Mouse (Mus musculus) heart, postnatal 10 days (tissue): ENCODE data around the gene Rbfox3. TPM values are rescaled to one million over a fixed set of nuclear protein-coding genes. Genes with fewer than 3 reads are reported as not detected.

ENCODE experiments used
- DNase-seq, 2 experiments: peaks; one replicate each; pipeline ENCODE4 v3.0.0; 2021
- intact Hi-C: fragments of 180-260 bp; cut with DNase I; formaldehyde crosslinking; loops from one replicate; pipeline ENCODE4 v1.15.1; 2025
- total RNA-seq, 2 experiments: library from RNA; stranded (reverse); gene quantifications; 2 replicates each; pipeline ENCODE4 v1.2.3; 2021

Gene Rbfox3
- total RNA-seq, 2 experiments from 2014 or later: 0.36 TPM; not detected in 1

DNA sequence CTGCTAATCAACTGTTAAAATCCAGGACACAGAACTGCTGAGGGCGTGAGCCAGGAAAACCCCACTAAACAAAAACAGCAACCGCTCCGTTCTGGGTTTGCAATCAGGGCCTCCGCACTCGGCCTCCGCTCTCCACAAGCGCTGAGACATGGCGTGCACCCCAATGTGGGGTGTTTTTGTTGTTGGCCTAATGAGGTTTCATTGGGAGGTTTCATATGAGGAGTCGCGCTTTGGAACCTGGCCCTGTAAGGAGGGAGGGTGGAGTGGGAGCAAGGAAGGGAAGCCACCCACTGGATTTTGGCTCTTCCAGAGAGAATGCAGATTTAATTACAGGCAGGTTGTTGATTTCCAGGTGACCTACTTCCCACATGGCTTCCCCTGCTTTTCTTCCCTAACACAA, 230.7 kb downstream of the Rbfox3 start:
- intact Hi-C loops: no loop called here

DNA sequence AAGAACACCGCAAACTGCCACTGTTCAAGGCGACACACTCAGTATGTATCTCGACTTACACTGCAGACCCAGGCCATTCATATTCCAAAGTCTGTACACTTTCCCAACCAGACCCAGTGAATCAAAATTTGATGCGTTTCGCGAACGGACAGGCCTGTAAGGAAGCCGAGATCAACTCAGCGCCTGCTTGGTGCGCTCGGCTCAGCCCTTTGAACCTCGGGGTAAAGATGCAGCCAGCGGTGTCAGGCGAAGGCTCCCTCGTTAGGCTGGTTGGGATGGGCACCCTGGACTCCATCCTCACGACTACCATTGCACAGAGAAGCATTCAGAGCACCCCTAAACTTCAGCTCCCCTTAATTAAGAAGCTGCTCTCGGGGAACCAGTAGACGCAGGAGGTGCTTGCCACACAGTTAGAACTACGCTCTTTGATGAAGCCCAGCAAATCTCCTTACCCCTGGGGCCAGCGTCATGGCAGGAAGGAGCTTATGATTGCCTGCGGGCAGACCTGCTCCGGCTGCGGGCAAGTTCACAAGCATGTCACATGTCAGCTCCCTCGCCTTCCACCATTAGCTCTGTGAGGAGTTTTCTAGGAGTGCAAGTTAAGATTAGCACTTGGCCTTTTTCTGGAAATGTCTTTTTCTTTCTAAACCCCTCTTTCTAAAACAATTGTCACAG, 231.5 kb downstream of the Rbfox3 start:
- DNase-seq: no peak
- intact Hi-C loops: no loop called here

More for the DNA sequence above, 230.7 kb downstream of the Rbfox3 start:
- no peak for DNase-seq

DNA sequence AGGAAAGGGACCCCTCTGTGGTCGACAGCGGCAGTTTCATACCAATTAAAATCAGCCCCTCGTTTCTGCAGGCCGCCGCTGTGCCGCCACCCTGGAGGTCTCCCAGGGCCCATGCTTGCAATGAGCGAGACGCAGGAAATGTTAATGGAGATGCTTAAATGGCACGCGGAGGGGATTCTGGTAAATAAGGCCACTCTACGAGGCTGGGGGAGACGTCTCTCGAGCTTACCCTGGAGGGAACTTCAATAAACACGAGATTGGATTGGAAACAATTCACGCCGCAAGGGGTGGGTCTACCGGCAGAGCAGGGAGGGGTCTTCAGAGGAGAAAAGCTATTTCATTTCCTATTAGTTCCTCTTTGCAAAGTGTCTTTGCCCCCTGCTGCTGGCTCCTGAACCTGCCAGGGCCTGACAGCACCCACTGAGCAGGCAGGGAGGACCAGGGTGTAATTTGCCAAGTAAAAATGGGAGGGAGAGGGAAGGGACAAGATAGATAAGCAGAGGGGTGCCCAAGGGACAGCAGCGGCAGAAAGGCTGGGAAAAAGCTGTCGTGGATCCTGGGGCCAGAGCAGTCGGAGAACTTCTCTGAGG, 232.8 kb downstream of the Rbfox3 start:
- DNase-seq: no peak
- intact Hi-C loops: no loop called here

GRCm38 (mm10) chr11:118677277-118677676, 234.1 kb downstream of the Rbfox3 start:
- intact Hi-C loops: no loop called here

DNA sequence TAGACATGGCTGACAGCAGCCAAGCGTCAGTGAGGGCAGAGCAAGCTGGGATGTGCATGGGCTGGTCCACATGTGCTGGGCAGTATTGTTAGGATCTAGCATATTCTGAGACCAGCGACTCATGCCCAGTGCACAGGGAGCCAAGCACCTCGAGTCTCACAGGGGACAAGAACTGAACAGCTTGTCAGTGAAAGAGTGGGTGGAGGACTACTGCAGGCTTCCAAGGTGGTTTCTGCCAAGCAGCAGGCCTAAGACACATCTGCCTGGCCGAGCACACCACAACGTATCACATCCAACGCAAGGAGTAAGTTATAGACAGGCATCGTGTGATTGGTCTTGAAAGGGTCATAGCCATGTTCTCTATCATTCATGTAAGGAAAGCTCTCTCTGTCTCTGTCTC, 235.0 kb downstream of the Rbfox3 start:
- intact Hi-C loops: no loop called here
- DNase-seq: no peak

More at GRCm38 (mm10) chr11:118677277-118677676, 234.1 kb downstream of the Rbfox3 start:
- no peak for DNase-seq

DNA sequence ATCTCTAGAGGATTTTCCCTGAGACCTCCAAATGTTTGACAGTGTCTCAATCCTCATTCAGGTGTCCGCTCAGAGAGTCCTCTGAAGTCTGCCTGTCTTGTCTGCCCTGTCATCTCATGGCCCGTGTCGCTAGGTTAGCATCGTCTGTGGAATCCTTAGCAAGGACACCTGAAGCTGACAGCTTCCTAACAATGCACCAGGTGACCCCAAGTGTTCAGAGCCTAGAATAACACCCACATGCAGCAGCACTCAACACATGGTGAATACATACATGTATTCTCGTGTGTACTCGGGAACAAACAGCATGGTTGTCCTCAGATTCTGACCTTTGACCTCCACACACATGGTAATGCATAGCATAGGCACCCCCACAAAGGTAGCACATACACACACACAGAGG, 239.4 kb downstream of the Rbfox3 start:
- intact Hi-C loops: no loop called here
- DNase-seq: no peak

- DNase-seq: no peak
- intact Hi-C loops: no loop called here
Measured at GRCm38 (mm10) chr11:118671216-118671615, 240.2 kb downstream of the Rbfox3 start.

GRCm38 (mm10) chr11:118669820-118670219, 241.6 kb downstream of the Rbfox3 start:
- intact Hi-C loops: no loop called here
- DNase-seq: peak; percentile 50 to 63

DNA sequence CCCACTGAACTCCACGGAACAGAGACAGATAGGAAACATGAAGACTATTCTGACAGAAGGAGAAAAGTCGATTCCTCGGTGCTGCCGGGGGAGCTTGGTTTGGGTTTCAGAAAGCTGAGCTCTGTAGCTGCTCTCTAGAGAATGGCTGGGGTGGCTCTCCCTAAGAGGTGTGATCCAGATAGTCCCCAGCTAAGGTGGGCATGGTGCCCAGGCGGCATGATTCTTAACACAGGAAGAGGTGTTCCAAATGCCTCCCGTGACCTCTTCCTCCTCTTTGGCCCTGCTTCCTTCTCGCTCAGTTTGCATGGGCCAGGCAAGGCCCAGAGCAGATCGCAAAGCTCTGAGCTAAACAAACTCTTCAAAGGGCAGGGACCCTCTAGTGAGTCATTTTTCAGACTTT, 243.0 kb downstream of the Rbfox3 start:
- peak; percentile 10 to 25 for DNase-seq
- intact Hi-C loops: no loop called here

DNA sequence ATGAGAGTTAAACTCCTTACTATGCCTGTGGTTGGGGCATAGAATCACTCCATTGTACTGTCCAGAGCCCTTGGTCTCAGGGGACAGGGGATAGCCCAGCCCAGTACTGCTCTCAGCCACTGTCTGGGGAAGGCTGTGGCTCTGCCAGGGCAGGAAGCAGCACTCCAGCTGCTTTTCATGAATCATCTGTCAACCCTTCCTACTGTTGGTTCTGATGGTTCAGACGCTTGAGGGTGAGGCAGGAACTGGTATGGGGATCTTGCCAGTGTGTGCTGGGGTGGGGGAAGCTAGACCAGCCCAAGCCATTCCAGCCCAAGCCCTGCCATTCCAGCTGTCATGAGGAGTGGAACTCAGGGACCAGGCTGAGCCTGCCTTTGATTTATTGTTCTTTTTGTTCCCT, 243.5 kb downstream of the Rbfox3 start:
- peak; percentile 17 to 25 for DNase-seq
- intact Hi-C loops: no loop called here

GRCm38 (mm10) chr11:118666172-118666571, 245.2 kb downstream of the Rbfox3 start:
- no peak for DNase-seq
- intact Hi-C loops: no loop called here

GRCm38 (mm10) chr11:118663305-118663704, 248.1 kb downstream of the Rbfox3 start:
- peak; percentile 14 to 22 for DNase-seq
- intact Hi-C loops: no loop called here

DNA sequence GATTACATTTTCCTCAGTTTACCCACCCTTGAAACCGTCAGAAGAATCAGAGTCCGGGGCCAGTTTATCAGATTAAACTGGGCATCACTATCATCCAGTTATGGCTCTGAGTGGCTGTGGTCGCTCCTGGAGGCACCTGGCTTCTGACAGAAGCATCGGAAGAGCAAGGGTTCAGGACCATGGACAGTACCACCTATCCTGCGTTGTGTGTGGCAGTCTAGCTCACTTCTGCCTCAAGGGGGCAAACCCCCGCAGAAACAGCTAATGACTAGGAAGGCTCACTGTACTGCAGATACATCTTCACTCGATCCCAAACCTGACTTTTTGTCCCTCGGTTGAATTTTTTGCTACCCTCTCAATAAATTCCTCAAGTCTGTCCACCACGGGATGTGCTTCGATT, 252.1 kb downstream of the Rbfox3 start:
- peak; percentile 29 to 55 for DNase-seq
- intact Hi-C loops: no loop called here

- intact Hi-C loops: no loop called here
- no peak for DNase-seq
Measured at GRCm38 (mm10) chr11:118655833-118656232, 255.6 kb downstream of the Rbfox3 start.

GRCm38 (mm10) chr11:118653521-118654318, 257.7 kb downstream of the Rbfox3 start:
- intact Hi-C loops: no loop called here
- no peak for DNase-seq

GRCm38 (mm10) chr11:118652401-118653240, 258.8 kb downstream of the Rbfox3 start:
- intact Hi-C loops: no loop called here
- DNase-seq: no peak

DNA sequence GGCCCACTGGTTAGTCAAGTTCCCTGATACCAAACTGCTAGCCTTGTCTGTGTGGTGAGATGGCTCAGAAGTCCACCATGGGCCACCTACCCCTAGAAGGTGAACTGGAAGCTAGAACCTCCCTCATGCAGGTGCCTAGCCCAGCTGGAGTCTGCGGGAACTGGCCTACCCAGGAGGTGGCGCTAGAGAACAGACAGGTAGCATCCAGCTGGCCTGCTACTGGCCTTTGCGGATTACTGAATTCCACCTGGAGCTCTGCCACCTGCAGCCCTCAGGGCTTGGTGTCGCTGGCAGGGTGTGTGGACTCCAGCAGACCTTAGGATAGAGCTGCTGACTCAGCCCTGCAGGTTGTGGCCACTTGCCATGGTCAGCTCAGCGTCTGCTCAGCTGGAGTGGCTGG, 263.0 kb downstream of the Rbfox3 start:
- DNase-seq: peak; percentile 48 to 67
- intact Hi-C loops: loop anchor here (1.0 kb wide), 1 partner anchor 91 kb away; no protein-coding TSS in a partner anchor

DNA sequence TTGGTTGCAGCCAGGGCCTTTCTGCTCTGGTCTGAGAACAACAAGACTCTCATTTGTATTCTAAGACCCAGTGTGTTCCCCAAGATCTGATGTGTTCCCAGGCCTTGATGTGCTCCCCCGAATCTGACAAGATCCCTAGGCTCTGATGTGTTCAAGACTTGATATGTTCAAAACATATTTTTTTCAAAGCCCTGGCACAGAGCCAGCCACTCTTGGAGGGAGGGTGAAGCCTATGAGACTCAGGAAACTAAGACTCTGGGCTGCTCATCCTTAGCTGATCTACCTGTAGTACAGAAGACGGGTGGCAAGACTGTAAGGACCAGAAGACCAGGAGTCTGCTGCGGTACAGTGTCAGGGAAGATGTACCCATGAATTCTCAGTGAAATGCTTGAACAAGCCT, 264.5 kb downstream of the Rbfox3 start:
- DNase-seq: no peak
- intact Hi-C loops: no loop called here

GRCm38 (mm10) chr11:118645158-118645557, 266.2 kb downstream of the Rbfox3 start:
- no peak for DNase-seq
- intact Hi-C loops: no loop called here

DNA sequence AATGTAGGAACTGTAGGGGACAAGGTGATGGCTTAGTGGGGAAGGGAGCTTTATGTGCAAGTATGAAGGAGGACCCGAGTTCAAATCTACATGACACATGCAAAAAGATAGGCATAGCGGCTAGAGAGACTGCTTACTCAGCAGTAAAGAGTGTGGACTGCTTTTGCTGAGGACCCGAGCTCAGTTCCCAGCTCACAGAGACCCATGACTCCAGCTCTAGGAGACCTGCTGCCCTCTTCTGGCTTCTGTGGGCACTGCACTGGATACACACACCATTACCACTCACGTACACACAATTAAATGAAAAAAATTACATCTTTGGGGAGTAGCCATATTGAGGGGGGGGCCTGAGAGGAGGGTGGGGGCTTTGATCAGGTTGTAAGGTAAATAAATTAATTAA, 270.7 kb downstream of the Rbfox3 start:
- DNase-seq: no peak
- intact Hi-C loops: no loop called here

DNA sequence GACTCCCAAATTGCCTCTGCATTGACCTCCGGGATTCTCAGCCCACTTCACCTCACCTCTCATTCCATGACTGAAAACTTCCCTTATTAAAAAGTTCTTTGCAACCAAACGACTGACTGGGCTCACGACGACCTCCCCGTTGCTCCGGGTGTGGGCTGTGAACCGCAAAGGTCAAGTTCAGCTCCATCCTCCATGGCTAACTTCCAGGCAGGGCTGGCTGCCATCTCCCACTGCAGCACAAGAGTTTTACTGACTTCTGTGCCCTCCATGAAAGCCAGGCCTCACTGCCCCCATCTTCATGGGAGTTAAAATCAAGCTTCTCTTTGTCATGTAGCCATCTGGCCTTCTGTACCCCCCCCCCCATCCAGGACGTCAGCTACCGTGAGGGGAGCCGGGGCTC, 273.7 kb downstream of the Rbfox3 start:
- no peak for DNase-seq

More for the DNA sequence above, 273.7 kb downstream of the Rbfox3 start:
- intact Hi-C loops: no loop called here
